Mouse (Mus musculus) layer of hippocampus, adult 9-10 months (tissue): ENCODE measurements around the gene Srgap3.

ENCODE experiments used
- DNase-seq: peaks from one replicate; pipeline ENCODE4 v3.0.0; 2022; ENCODE audit warnings: low spot score

Srgap3 gene

DNA sequence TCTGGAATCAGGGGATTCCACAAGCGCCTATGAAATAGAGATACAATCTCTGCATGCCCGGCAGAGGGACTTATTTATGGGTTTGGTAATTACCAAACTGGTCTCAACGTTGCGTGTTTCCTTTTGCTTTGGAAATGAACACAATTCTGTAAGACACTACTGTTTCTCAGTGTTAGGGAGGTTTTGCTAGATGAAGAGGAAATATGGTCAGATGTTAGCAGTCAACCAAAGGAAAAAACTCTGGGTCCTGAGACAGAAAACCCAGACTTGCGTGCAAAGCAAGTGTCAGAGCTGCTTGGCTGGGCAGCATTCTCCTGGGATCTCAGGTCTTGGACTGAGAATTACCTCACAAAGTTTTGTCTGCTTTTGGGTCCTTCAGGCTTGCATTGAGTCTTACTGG is 34.5 kb downstream of the Srgap3 start:
- DNase-seq = no peak

DNA sequence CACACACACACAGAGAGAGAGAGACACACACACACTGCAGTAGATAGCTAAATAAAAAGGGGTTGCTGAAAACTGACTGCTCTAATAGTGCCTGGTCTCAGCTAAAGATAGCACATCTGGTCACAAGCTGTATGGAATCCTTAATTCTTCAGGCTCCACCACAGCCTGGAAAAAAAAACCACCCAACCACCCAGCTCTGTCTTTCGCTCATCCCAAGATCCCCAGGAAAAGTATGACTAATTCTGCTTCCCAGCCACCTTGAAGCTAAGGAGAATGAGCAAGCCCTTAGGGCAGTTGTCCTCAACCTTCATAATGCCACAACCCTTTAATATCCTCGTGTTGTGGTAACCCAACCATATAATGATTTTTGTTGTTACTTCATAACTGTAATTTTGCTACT is 37.4 kb downstream of the Srgap3 start:
- no peak for DNase-seq

DNA sequence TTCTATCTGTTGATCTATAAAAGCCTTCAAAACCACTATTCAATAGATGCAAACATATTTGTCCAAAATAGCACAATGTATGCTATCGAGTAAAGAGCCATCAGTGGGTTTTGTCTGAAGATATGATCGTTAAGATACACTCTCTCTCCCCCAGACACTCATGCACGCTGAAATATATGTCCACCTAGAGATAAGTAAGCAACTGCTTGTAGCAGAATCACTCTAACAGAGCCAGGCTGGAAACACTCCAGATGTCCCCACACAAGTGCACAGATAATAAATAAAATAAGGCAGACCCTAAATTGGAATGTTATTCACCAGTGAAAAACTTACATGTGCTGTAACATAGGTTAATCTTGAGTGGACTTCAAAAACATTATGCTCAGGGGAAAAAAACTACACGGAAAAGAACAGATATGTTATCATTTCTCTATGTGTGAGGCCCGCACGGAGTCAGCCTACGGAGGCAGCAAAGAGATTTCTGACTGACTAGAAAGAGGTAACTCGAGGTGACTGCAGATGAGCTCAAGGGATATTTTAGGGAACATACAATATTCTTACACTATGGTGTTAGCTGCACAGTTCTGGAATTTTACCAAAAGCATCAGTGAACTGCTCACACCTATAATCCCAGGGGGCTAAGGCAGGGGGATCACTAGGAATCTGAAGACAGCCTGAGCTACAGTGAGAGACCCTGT is 39.0 kb downstream of the Srgap3 start:
- DNase-seq = no peak

DNA sequence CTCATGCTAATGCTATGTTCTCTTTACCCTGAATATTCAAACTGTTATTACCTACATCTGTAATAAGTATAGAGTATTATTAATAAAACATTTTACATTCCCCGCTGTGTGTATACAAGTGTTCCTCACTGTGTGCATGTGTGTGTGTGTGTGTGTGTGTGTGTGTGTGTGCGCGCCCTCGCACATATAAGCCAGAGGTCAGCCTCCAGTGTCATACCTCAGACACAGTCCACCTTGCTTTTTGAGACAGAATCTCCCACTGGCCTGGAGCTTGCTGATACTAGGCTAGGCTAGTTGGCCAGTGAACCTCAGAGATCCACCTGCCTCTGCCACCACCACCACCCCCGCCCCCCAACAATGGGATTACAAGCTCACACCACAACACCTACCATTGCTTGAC is 43.3 kb downstream of the Srgap3 start:
- no peak for DNase-seq

DNA sequence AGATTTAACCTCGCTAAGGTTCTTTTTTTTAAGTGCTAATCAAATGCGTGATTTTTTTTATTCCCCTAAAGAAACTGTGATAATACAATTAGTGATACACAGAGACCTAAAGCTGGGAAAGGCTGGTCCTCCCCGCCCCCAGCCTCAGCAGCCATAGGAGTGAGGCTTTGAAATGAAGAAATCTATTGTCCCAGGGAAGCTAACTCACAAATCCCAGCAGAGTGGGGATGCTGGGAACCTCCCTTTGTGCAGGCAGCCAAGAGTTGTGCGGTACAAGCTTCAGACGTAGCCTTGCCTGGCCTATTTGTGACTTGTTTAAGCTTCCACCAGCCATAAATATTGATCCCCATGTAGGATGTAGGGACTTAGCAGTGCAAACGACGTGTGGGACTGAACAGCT is 43.8 kb downstream of the Srgap3 start:
- DNase-seq = no peak

DNA sequence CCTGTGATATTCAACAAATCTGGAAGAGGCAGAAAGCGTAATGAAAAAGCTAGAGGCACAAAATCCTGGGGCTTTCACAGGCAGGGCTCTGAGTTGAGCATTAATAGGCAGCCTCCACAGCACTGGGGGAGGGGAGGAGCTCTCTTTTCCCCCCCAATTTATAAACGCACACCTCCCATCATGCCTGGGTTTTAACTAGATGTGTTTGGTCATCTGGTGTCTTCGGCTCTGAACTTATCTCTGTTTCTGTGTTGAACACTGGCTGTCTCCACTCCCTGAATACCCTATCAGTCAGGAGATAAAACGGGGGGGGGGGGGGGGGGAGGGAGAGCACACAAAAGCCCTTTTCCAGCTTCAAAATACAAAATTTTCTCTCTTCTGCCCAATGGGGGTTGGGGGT is 44.3 kb downstream of the Srgap3 start:
- DNase-seq = no peak

DNA sequence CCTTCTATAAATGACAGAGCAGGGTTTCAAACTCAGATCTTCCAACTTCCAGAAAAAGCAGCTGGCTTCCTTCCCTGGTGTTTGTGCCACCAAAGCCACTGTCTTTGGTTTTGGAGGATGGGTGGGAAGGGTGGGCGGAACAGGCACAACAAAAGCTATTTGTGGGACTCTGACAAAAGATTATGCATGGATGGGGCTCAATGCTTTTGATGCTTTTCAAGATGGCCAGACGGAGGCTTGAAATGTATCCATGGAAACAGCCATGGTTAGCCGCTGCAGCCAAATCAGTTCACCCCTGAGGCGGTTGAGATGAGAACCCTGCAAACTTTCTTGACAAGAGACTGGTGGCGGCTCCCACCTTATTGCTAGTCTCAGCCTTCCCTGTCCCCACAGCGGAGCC is 46.8 kb downstream of the Srgap3 start:
- DNase-seq = no peak

DNA sequence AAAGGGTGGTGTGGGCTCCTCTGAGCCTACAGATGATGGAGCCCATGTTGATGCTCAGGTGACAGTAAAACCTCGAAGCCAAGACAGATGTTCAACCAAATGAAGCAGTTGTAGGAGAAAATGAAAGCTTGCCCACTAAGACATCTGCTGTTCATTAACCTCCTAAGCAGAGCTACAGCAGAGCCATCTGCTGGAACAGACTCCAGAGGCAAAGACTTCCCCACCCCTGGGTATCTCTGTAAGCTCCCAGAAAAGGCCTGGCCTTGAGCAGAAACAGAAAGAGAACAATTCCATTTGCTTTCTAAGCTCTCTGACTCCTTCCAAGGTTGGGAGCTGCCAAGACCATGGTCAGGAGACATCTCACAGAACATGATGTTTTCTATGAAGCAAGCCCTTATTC is 47.4 kb downstream of the Srgap3 start:
- no peak for DNase-seq

DNA sequence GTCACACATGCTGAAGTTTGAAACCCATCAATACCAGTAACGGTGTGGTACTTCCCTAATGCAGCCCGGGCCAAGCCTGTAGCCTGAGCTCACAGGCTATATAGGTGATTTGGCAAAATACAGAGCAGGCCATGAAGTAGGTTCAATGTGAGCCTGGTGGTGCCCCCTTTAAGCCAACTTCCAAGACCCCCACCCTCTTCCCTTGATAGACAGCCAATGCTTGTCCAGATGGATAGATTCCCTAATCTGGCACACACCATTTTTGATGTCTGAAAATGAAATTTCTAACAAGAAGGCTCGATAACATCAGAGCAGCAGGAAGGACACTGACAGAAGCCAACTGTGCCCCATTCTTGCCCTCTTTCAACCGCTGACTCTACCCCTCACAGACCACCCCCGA is 47.8 kb downstream of the Srgap3 start:
- DNase-seq = no peak

DNA sequence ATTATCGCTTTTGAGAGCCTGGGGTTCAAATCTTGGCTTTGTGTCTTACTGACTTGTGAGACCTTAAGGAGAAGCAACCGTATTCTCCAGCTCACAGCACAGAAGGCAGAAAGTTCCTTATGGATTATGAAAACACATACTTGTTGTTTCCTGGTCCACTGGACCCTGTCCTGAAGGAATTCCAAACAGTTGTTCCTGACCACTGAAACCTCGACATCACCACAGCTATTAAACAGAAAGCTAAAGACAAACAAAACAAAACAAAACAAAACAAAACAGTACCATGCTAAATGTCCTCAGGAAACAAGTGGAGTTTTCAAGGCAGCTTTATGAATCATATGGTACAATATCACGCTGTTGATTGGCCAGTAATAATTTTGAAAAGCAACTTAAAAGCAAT is 48.6 kb downstream of the Srgap3 start:
- no peak for DNase-seq

DNA sequence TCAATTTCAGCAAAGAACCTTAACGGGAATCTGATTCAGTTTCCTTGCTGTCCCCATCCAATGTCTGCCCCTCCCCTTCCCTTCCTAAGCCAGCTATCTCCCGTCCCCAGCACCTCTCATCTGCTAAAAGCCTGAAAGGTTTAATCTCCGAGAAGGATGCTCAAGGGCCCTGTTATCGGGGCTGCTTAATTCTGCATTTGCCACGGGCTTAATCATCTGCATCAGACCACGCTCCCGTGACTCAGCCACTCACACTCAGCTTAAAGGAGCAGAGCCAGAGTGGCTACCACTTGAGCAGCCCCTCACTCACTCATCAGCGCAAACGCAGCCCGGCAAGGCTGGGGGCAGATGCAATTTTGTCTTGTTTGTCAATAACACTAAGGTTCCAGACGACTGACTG is 50.7 kb downstream of the Srgap3 start:
- DNase-seq = no peak

DNA sequence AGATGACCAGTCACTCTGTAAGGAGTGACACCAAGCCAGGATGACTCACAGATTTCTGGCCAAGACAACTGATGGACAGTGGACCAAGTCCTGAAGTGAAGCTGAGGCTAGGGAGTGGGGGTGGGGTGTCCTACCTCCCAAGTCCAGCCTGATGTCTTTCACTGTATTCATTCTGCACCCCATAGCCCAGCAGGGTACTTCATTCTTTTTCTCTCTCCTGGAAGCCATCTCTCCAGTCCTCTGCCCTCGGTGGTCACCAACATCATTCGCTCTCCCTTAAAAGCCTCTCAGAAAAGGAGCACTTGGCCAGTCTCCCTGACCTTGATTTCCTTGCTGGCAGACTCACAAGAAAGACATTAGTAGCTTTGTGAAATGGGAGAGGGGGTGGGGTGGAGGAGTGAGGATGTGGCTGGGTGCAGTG is 56.7 kb downstream of the Srgap3 start:
- DNase-seq = no peak

DNA sequence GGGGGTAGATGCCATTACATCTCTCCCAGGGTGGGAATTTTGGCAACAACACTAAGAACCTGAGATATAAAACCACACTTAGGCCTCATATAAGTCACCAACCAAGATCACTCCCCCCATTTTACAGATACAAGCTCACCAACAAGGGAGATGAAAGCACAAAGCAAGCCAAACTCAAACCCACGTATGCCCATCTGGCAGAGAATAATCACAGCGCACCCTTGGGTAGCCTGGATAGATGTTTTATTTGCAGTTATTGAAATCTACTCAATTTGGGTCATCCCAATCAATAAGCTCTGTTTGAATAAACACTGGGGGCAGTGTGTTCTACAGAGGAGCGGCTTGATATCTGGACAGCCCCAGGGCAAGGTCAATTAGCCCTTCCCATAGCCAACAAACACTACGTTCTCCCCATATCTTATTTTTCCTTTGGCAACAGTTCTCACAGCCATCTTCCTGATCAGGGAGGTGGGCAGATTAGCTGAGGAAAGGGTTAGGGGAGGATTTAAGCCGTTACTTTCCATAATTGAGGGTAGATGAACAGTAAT is 63.4 kb downstream of the Srgap3 start:
- no peak for DNase-seq

DNA sequence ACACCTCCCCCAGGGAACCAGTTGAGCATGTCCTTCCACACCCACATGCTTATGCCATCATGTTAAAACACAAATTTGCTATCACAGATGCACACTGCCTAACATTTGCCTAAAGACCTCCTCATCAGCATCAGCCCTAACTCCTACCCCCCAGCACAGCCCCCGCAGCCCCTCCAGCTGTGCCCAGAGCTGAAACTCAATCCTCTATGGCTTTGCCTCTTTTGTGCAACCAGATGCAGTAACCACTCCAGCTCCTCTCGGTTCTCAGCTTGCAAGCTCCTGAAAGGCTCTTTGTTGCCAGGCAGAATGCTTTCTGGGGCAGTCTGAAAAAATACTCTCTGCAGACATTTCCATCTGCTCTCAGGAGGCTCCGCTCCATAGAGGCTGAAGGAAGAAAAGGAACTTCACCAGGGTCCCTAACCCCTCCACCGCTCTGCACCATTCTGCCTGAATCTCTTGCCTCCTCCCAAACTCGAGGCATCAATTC is 67.0 kb downstream of the Srgap3 start:
- DNase-seq = no peak

DNA sequence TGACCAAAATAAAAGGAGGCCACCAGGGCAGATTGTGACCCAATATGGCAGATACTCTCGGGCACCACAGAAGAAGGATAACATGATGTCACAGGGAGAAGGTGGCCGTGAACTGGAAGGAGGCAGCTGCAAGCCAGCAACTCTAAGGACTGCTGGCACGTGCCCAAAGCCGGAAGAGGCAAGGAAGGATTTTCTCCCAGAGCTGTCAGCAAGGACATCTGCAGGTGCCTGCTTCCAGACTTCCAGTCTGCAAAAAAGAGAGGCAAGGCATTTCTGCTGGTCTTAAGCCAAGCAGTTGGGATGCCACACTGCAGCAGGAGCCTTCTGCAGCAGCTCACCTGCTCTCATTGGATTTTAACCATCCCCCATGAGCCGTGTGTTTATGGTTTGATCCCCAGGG is 67.9 kb downstream of the Srgap3 start:
- DNase-seq = no peak

DNA sequence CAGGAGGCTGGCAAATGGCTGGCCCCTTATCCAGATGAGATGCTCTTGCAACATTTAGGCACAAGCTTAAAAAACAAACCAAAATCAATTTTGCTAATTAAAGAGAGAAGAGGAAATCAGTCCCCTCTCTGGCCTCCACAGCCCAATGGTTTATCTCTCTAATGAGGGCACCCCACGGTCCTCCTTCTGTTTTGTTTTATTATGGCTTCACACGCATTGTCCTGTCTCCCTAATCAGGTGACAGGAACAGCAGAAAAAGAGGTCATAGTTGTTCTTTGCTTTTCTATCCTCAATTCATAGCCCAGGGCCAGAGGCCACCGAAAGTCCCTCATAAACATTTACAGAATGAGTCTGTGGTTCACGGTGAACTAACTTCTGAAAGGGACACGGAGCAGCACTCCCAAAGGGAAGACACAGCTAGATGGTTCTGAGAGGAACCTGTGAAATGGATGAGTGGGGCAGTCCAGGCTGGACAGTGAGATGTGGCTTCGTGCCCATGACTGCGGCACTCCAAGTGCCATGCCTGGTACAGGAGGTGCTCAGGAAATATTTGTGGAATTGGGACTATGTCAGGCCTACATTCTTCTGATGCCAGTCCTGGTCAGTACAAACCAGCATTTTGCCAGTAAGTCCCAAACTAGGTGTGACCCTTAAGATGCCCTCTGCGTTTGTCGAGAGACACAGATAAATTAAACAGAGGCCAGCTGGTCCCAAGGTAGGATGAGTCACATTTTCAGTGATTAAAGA is 73.8 kb downstream of the Srgap3 start:
- DNase-seq = no peak

DNA sequence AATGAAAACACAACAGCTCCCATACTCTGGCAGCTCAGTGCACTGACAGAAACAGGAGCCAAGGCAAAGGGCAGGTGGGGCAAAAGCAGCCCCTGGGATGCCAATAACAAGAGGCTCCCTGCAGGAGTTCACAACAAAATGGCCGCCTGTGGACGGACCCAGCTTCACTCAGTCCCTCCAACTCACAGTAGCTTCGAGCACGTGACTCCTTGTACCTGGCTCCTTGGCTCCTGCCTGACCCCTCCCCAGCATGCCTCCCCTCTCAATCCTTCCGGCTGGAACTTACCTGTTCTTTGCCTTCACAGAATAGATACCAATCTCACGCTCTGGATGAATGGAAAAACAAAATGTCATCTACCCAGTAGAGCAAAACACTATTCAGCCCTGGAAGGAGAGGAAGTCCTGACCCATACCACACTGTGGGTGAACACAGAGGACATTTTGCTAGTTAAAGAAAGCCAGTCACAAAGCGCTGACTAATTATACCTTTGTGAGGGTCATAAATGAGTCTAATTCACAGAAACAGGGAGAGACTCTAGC is 75.8 kb downstream of the Srgap3 start:
- no peak for DNase-seq

DNA sequence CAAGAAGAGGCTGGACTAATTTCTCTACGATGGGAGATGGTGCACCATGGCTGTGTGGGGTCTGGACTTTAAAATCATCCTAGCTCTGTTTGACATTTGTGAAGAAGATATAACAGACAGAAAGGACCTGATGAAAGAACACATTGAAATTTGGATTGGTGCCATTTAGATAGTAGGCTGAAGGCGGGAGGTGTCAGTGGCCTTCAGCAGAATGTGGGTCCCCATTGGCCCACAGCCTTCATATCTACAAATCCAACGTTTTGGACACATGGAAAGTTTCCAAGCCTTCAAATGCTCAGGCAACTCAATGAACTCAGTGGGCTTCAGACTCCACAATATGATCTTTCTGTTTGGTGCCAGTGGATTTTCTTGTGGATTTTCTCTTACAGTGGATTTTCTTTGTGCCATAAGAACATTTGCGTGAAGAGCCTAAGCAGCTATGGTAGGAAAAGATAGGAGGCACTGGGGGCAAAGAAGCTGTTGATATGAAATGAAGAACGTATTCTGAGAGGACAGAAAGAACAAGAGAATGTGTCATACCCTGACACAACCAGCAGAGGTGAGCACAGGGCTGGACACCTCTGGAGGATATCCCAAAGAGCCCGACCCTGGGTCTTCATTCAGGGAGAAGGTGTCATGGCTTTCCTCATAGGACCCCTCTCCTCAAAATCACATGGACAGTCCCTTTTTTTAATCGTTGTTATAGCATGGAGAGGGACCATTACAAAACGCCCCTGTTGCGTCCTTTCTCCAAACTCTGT is 78.7 kb downstream of the Srgap3 start:
- no peak for DNase-seq

DNA sequence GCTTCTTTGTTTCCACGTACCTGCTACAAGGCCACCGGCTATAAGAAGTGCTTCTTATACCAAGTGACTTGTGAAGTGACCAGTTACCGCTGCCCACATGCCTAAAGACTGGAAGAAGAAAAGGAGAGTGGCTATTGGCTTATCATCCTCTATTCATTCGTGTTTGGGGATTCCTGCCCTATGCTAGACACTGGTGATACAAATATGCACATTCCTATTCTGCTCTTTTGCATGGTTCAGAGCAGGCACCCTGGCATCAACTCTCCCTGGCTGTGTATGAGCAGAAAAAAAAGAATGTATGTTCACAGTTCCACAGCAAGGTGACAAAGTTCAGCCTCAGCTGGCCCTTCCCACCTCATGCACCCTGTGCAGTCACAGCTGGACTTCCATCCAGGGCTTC is 81.0 kb downstream of the Srgap3 start:
- no peak for DNase-seq

DNA sequence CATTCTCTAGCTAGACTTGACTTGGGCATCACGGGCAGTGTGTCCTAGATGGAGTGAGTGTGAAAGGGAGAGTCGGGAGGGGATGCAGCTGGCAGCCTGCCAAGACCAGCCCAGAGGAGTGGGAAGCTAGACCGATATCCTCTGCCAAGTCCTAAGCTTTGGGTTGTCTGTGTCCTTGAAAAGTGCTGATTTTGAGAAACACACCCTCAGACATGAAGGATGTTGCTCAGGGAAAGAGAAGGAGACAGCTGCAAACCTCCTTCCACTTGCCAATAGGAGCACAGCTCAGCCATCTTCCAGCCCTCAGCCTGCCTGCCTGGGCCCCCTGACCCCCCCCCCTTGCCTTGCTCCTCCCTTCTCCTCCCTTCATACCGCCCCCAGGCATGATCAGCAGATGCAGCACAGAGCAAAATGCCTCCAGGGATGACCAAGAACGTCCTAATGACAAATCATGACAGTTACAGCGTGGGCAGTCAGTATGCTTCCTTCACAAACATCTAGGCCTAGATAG is 82.0 kb downstream of the Srgap3 start:
- DNase-seq = no peak

DNA sequence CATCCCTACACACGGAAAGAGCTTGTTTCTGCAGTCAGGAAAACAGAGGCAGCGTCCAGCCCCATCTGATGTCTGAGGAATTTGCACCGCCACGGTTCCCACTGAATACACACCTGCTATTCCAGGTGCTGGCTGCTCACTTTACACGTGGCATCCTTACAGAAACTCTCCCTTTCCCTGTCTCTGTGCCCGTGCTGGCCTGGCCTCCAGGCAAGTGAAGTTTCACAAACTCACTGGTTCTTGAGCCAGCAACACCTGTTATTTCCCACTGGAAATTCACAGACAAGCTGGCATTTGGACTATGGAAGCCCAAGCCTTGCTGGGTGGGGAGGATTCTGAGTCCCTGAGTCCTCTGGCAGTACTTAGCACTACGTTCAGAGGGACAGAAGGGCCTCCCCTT is 84.6 kb downstream of the Srgap3 start:
- DNase-seq = no peak
